Mouse (Mus musculus): ENCODE measurements at regions not wholly inside any gene's neighbourhood (a gene's known extent, or its start where the extent isn't known, plus 50 kb on each side); places are given as distances from the start of the nearest gene placed in this dataset.
A peak's percentile ranks its signal among the peaks of the same experiment; 100 is the strongest.

GRCm38 (mm10) chr9:47133454-47133853 is 134.9 kb downstream of the Gm4791 start:
- no peak for DNase-seq

GRCm38 (mm10) chr9:47133873-47134272 is 135.3 kb downstream of the Gm4791 start:
- DNase-seq = no peak

GRCm38 (mm10) chr9:47134479-47134878 is 135.9 kb downstream of the Gm4791 start:
- DNase-seq = no peak

GRCm38 (mm10) chr9:47136641-47137040 is 138.1 kb downstream of the Gm4791 start:
- no peak for DNase-seq

- no peak for DNase-seq
Measured at GRCm38 (mm10) chr9:47153471-47153870, 154.9 kb downstream of the Gm4791 start.

- DNase-seq = no peak
Measured at GRCm38 (mm10) chr9:47165480-47166131, 167.1 kb downstream of the Gm4791 start.

GRCm38 (mm10) chr9:47167681-47168240 is 169.2 kb downstream of the Gm4791 start:
- DNase-seq = no peak

GRCm38 (mm10) chr9:47176044-47176443 is 177.5 kb downstream of the Gm4791 start:
- no peak for DNase-seq

- DNase-seq = no peak
Measured at GRCm38 (mm10) chr9:47218101-47218500, 219.6 kb downstream of the Gm4791 start.

GRCm38 (mm10) chr9:47223536-47223935 is 225.0 kb downstream of the Gm4791 start:
- DNase-seq = no peak

- no peak for DNase-seq
Measured at GRCm38 (mm10) chr9:47224249-47224648, 225.7 kb downstream of the Gm4791 start.

- DNase-seq = no peak
Measured at GRCm38 (mm10) chr9:47226476-47227271, 228.1 kb downstream of the Gm4791 start.

GRCm38 (mm10) chr9:47227298-47227697 is 228.8 kb downstream of the Gm4791 start:
- DNase-seq = no peak

GRCm38 (mm10) chr9:47228736-47229135 is 230.2 kb downstream of the Gm4791 start:
- no peak for DNase-seq

GRCm38 (mm10) chr9:47229296-47229695 is 230.8 kb downstream of the Gm4791 start:
- no peak for DNase-seq

GRCm38 (mm10) chr9:47240950-47241349 is 242.4 kb downstream of the Gm4791 start:
- DNase-seq = no peak

GRCm38 (mm10) chr9:47242051-47242450 is 243.5 kb downstream of the Gm4791 start:
- DNase-seq = no peak

GRCm38 (mm10) chr9:47242526-47242925 is 244.0 kb downstream of the Gm4791 start:
- no peak for DNase-seq

GRCm38 (mm10) chr9:47249029-47249428 is 250.5 kb downstream of the Gm4791 start:
- DNase-seq = no peak

- no peak for DNase-seq
Measured at GRCm38 (mm10) chr9:47251160-47251559, 252.6 kb downstream of the Gm4791 start.

- DNase-seq = no peak
Measured at GRCm38 (mm10) chr9:47253836-47254657, 255.5 kb downstream of the Gm4791 start.

- DNase-seq = peak; percentile 85
Measured at GRCm38 (mm10) chr9:47265946-47266490, 264.0 kb upstream of the Cadm1 start.
